Mouse (Mus musculus): ENCODE measurements around the gene Olfr659. TPM values are rescaled to one million over a fixed set of nuclear protein-coding genes. Genes with fewer than 3 reads are reported as not detected.

Olfr659 gene
- not detected for total RNA-seq (2021)
- long read RNA-seq: 0 reads

GRCm38 (mm10) chr7:104666453-104666852 lies at the start of gene Olfr659:
Gene Olfr659, plus strand, starts transcription at chr7:104666753.
- DNase-seq (ENCODE audit: low spot score in 2 of 2): no peak

DNA sequence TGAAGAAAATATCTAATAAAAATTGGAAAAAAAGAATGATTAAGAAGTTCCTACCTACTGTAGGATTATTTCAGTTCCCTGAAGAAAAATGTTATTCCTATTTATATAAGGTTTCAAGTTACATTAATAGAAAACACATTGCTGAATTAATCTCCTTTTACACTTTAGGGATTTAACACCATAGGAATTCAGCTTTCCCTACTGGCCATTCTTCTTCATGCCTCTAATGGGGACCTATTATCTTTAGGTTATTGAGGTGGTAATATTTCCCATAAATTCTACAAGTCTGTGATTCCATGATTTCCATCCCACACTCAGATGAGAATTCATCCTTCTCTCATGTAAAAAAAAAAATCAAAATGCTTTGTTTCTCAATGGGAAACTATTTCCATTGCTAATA lies 42.1 kb upstream of the Olfr659 start, which contains the start of gene Olfr657:
Gene Olfr657, plus strand, starts transcription at position 301 of the 400 bp plus-strand sequence.
- DNase-seq (ENCODE audit: low spot score in 2 of 2): no peak

GRCm38 (mm10) chr7:104646841-104647482 lies 19.6 kb upstream of the Olfr659 start, which contains the start of gene Olfr658:
Gene Olfr658, minus strand, starts transcription at chr7:104647305.
- peak; percentile 2 to 3 for DNase-seq (ENCODE audit: low spot score in 2 of 2)

DNA sequence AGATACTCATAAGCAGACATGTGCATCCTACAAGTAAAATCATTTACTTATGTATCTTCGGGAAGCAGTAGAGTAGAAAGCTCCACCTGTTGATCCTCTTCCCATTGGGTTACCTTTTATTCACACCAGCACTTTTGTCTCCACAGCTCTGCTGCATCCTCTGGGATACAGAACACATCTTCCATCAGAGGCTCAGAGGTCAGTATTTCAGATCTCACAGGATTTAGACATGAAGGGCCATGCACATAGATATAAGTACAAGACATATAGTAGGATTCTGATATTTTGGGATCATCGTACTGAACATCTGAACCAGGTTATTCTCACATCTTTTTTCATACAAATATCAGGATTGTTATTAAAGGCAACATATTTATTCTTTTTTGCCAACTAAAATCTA lies 19.6 kb downstream of the Olfr659 start, which contains the start of gene Olfr661:
Gene Olfr661, plus strand, starts transcription at position 301 of the 400 bp plus-strand sequence.
- no peak for DNase-seq (ENCODE audit: low spot score in 2 of 2)

Other genes with a start within 250 kb of the Olfr659 start
- gene Trim30a, start 201.6 kb upstream of the Olfr659 start, total RNA-seq (2021): under 1 TPM; 0.84 to 0.92 TPM
- gene Trim30d, start 158.9 kb upstream of the Olfr659 start, total RNA-seq (2021): under 1 TPM; 0.81 to 0.97 TPM
- gene Olfr651, start 116.6 kb upstream of the Olfr659 start, total RNA-seq (2021): not detected
- not detected for gene Olfr652, start 105.9 kb upstream of the Olfr659 start, total RNA-seq (2021)
- gene Olfr653, start 89.4 kb upstream of the Olfr659 start, total RNA-seq (2021): not detected
- not detected for gene Olfr654, start 79.7 kb upstream of the Olfr659 start, total RNA-seq (2021)
- not detected for gene Olfr655, start 65.0 kb upstream of the Olfr659 start, total RNA-seq (2021)
- gene Olfr656, start 52.8 kb upstream of the Olfr659 start, total RNA-seq (2021): not detected
- not detected for gene Olfr657, start 42.0 kb upstream of the Olfr659 start, total RNA-seq (2021)
- gene Olfr658, start 19.4 kb upstream of the Olfr659 start, total RNA-seq (2021): not detected
- not detected for gene Olfr661, start 19.7 kb downstream of the Olfr659 start, total RNA-seq (2021)
- gene Usp17le, start 110.7 kb downstream of the Olfr659 start, total RNA-seq (2021): not detected
- not detected for gene Usp17lb, start 175.8 kb downstream of the Olfr659 start, total RNA-seq (2021)
- gene Usp17la, start 190.3 kb downstream of the Olfr659 start, total RNA-seq (2021): not detected
- gene Olfr665, start 211.3 kb downstream of the Olfr659 start, total RNA-seq (2021): not detected
- gene Olfr666, start 229.2 kb downstream of the Olfr659 start, total RNA-seq (2021): not detected